8 mouse cellular contexts compared by ENCODE assay signal in the genomic region with DNA sequence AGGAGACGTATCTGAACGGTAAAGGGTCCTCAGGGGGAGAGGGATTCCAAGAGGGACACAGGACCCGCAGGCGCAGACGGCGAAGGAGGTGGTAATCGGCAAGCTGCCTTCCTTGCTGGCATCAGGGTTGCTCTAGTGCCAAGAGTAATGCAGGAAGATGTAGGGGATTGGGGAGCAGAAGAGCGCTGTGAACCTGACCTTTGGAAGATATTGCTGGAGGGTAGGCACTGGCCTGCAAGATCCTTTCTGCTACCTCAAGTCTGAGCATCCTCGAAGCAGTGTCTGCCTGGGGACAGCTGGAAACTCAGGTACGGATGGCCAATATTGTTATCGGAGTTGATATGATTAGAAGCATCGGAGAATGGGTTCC. TPM values are rescaled to one million over a fixed set of nuclear protein-coding genes. Genes with fewer than 3 reads are reported as not detected.
DNase-seq lines count a peak whose midpoint lies in the region; ATAC-seq and TF ChIP-seq lines count a peak whose summit lies in the region.

No protein-coding gene starts in this region.

- H3K9ac ChIP-seq in kidney, embryonic 14.5 days (ENCODE audit: low read depth, low read length): peak overlapping the region; percentile 86
- H3K9ac ChIP-seq in forebrain, postnatal 0 days: peak overlapping the region; percentile 81

- H3K9me3 ChIP-seq in kidney, embryonic 14.5 days (ENCODE audit: control insufficient read depth, low read length): no peaks in the 10 kb centered on the region
- no peaks in the 10 kb centered on the region for H3K9me3 ChIP-seq in forebrain, postnatal 0 days (ENCODE audit: low read length)

- peak overlapping the region; percentile 83 for H3K4me2 ChIP-seq in kidney, embryonic 14.5 days (replicated peaks; ENCODE audit: low read depth, low read length)
- H3K4me2 ChIP-seq in forebrain, postnatal 0 days (ENCODE audit: low read depth): peak overlapping the region; percentile 68

- ATAC-seq in kidney, embryonic 14.5 days (ENCODE audit: low FRiP score, low TSS enrichment): no peak
- peak; percentile 16; the same call in 1 of the 2 replicates for ATAC-seq in forebrain, postnatal 0 days
- peak; percentile 4; the same call in 1 of the 2 replicates for ATAC-seq in megakaryocyte, adult 5-6 weeks (ENCODE audit: poor library complexity, severe bottlenecking)

- H3K4me3 ChIP-seq in kidney, embryonic 14.5 days (ENCODE audit: low read length): peak overlapping the region; percentile 75
- H3K4me3 ChIP-seq in forebrain, postnatal 0 days (ENCODE audit: low read depth, low read length): peak overlapping the region; percentile 92

- H3K27ac ChIP-seq in kidney, embryonic 14.5 days (ENCODE audit: low read depth, low read length): 0 out of 2 replicates have a peak overlapping the region, but pooled peaks have one; percentile 11
- peak overlapping the region; percentile 84 for H3K27ac ChIP-seq in forebrain, postnatal 0 days (ENCODE audit: low read depth, low read length)

- no peak for TF ChIP-seq CTCF in forebrain, postnatal 0 days (IDR thresholded peaks at IDR 0.05; ENCODE audit: low read depth)

- 14% methylated on average over 12 of the region's 12 CpGs for whole genome bisulfite sequencing in kidney, embryonic 14.5 days
- 10% methylated on average over 12 of the region's 12 CpGs for WGBS in forebrain, postnatal 0 days

- H3K4me1 ChIP-seq in kidney, embryonic 14.5 days (ENCODE audit: control insufficient read depth, insufficient read depth, low read length): peaks cover 26% of the 10 kb centered on the region
- peaks cover 17% of the 10 kb centered on the region for H3K4me1 ChIP-seq in forebrain, postnatal 0 days (ENCODE audit: insufficient read depth)

- no peak for DNase-seq in kidney, adult 11 months
- DNase-seq in Muller cell, postnatal 12 days (ENCODE audit: inconsistent ontology term): peak; percentile 29
- DNase-seq in forebrain, postnatal 0 days: no peak
- DNase-seq in layer of hippocampus, adult 8-10 months (ENCODE audit: low spot score in 2 of 2): no peak
- no peak for DNase-seq in adrenal gland, postnatal 4 days (ENCODE audit: low spot score in 2 of 2)
- DNase-seq in ovary, postnatal 36 days (ENCODE audit: low spot score): no peak

- no peaks in the 10 kb centered on the region for H3K27me3 ChIP-seq in kidney, embryonic 14.5 days (ENCODE audit: control insufficient read depth, insufficient read depth, low read length)
- H3K27me3 ChIP-seq in forebrain, postnatal 0 days (ENCODE audit: insufficient read depth, low read length): no peaks in the 10 kb centered on the region

- no peaks in the 10 kb centered on the region for H3K36me3 ChIP-seq in kidney, embryonic 14.5 days (ENCODE audit: control insufficient read depth, insufficient read depth, low read length)
- no peaks in the 10 kb centered on the region for H3K36me3 ChIP-seq in forebrain, postnatal 0 days (ENCODE audit: insufficient read depth)

RNA-seq across cellular contexts. Expression of a gene that starts 1.1 kb away (rescaled TPM):
- 10.7 and 11.0 TPM in 2 replicates for polyA plus RNA-seq in kidney, embryonic 14.5 days (2014; fragmentation: Nextera tagmentation; extraction: Ambion mirVana)
- total RNA-seq in forebrain, postnatal 0 days (2014; rRNA removed): 48.4 and 55.3 TPM in 2 replicates
- 10.3 and 13.2 TPM in 2 replicates for polyA plus RNA-seq in forebrain, postnatal 0 days (2015; fragmentation: Nextera tagmentation; extraction: Ambion mirVana)
- 5.5 and 12.0 TPM in 2 replicates for total RNA-seq in megakaryocyte, adult 5-6 weeks (2015)
- total RNA-seq in megakaryocyte, adult 5-6 weeks (2017): 6.4 and 8.6 TPM in 2 replicates
- 100 to 1,000 TPM; 206 to 238 (median 222) TPM for total RNA-seq in layer of hippocampus, adult 8-10 months (2022)
- 10 to 100 TPM; 75.6 to 77.6 TPM for total RNA-seq in adrenal gland, postnatal 4 days (2021)

RNA-seq across cellular contexts. Expression of a gene that starts 36.1 kb away (rescaled TPM):
- polyA plus RNA-seq in kidney, embryonic 14.5 days (2014; fragmentation: Nextera tagmentation; extraction: Ambion mirVana): 38.1 and 62.0 TPM in 2 replicates
- total RNA-seq in forebrain, postnatal 0 days (2014; rRNA removed): 70.3 and 112 TPM in 2 replicates
- polyA plus RNA-seq in forebrain, postnatal 0 days (2015; fragmentation: Nextera tagmentation; extraction: Ambion mirVana): 34.8 and 35.3 TPM in 2 replicates
- 29.5 and 41.5 TPM in 2 replicates for total RNA-seq in megakaryocyte, adult 5-6 weeks (2015)
- total RNA-seq in megakaryocyte, adult 5-6 weeks (2017): 29.6 and 44.3 TPM in 2 replicates
- total RNA-seq in layer of hippocampus, adult 8-10 months (2022): 10 to 100 TPM; 54.4 to 75.4 (median 58.0) TPM
- 10 to 100 TPM; 57.2 to 75.8 TPM for total RNA-seq in adrenal gland, postnatal 4 days (2021)
